Mouse (Mus musculus): ENCODE data around the gene Eif2ak2.

The Eif2ak2 gene

DNA sequence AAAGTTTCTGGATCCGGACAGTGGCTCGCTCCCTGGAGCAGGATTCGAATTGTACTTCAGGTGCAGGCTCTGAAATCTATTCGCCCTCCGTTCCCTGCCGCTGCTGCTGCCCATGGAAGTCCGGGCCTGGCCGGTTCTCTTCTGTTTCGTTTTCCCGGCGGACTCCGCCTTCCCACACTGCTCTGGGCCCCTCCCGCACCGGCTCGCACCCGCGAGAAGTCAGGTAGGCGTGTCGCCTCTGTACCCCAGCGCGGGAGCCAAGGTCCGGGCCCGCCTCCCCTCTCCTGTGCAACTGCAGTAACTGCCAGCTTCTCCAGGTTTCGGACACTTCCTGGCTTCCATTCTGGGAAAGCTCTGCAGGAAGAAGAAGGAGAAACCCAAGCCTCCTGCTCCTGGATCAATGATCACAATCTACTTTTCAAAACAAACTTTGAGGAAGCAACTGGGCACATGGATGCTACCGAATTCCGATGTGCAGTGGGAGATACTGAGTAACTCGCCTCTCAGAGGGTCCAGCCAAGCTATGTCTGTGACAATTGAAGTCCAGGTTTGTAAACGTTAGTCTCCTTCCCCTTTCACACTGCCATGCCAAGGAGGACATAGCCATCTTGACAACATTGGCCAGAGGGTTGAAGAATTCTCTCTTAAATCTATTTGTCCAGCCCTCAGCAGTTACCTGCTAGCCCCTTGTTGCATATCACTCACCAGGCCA, at the start of gene Eif2ak2:
Eif2ak2 (minus strand) TSS at position 173 of the 712 bp plus-strand sequence.
- peak; percentile 62 to 66 for DNase-seq

DNA sequence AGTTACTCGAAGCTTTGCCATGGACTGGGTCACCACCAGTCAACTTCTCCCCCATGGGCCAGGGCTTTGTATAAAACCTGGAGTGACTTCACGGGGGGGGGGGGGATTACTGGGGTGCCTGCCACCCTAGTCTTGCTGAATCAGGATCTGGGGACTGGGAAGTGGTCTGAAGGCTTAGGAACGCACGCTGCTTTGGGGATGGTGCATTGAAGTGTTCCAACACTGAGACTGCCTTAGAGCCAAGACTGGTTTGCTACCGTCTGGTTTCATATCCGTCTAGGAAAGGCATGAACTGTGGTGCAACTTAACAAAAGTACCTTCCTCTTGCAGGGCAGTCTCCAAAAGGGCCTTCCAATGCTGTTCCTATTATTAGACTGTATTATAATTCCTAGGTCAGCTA, 35.3 kb upstream of the Eif2ak2 start:
- DNase-seq: no peak

DNA sequence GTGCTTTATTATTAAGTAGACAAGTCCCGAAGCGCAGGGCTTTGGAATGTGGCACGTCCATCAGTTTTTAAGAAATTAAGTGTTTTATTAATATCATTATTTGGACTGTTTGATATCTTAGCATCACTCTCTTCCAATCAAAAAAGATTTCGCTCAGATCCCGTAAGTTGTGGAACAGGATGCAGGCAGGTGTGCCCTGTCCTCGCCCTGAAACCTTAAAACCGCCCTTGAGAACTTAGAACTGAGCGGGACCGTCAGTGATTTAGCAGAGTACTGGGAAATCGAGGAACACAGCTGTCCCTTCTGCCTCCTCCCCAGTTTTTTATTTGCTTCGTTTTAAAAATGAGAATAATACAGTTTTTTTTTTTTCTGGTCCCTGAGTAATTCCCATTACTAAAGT, 34.5 kb upstream of the Eif2ak2 start:
- DNase-seq: no peak

DNA sequence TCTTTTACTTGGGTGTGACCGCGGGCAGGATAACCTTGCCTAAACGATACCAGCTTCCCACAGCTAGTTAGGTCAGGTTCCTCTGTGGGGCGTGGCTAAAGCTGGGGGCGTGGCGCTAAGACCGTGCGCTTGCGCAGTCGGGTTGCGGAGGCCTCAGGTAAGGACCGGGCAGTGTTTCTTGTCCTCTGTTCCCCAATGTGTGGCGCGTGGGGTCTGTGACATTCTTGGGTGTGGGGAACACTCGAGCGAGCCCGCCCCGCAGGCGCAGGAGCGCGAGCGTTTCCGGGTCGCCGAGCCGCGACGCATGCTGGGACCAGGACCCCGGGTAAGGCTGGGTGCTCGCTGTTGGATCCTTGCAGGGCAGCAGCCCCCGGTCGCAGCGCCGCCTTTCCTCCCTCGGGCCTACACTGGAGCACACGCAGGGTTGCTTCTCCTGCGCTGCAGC, 34.0 kb upstream of the Eif2ak2 start, which contains the start of gene Cebpzos:
Cebpzos (plus strand) TSS at position 132 of the 445 bp plus-strand sequence.
- peak; percentile 92 to 94 for DNase-seq

DNA sequence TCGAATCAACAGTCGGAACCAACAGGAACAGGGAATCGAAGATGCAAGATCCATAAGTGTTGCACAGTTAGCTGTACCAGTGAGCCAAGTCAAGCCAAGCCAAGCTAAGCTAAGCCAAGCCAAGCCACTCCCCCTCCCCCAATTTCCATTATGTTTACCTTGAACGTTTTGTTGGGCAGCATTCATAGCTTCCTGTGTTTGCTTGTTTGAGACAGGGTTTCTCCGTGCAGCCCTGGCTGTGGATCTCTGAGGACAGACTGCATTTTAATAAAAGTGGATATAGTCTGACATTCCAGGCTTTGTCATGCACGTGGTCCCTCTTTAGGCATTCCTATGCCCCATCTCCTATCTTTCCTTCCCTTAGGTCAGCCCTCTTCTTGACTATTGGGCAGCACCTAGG, 33.4 kb upstream of the Eif2ak2 start:
- no peak for DNase-seq

DNA sequence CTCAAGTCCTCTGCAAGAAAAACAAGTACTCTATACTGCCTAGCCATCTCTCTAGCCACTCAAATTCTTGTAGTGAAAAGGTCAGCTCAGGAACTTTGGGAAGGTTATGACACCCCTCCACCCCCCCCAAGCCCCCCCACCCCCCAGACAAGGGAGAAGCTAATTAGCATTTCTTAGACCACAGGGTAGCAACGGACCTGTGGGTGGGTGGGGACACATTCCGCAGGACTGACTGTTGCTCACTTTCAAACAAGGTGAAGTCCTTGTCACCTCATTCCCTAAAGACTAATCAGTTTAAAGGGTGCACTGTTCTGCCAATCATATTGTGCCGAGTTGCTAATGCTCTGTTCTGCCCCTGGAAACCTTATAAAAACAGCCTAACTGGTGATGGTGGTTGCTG, 31.5 kb upstream of the Eif2ak2 start:
- no peak for DNase-seq

DNA sequence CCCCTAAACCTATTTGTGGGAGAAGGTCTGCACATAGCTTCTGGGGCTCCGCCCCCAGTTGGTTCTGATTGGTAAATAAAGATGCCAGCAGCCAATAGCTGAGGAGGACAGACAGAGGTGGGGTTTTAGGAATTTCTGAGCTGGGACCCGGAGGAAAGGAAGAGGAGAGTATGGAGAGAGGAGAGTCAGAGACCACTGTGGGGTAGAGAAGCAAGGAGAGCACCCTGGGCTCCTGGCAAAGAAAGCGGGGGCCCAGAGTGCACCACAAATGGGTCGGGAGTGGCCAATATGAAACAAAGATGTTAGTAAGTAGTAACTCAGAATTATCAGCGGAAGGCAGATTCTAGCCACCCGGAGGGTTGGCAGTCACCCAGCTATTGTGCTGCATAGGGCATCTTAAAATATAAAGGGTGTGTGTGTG, 30.5 kb upstream of the Eif2ak2 start:
- peak; percentile 38 to 52 for DNase-seq

DNA sequence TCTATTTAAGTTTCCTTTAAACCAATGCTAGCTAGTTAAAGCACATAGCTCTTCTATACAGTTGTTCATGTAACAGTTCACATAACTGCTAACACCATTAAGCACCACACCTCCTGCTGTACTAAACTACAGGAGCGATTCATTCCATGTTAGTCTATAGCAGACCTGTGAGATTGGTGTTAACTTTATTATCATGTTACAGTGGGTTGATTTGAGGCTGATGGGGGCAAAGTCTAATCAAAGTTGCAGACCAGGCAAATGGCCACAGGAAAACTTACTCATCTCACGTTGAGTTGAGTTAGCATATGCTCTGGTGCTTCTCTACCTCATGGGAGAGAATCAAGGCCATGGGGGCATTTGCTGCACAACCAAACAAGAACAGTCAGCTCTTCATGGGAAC, 27.0 kb upstream of the Eif2ak2 start:
- no peak for DNase-seq

DNA sequence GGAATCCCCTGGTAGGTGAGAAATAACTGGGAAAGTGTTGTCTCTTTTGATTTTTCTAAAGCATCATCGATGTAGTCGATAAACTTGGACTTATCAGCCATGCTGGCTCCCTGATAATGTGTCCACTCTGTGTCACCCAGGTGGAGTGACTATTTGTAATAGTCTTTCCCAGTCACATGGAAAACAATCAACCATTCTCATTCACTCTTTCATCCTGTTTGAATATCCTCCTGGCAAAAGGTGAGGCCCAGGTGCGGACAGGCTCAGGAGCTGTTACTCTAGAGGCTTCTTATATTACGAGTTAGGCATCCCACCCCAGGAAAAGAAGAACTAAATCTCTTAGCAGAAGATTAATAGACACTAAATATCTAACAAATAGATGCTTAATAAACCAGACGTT, 24.5 kb upstream of the Eif2ak2 start, which contains the start of gene Sult6b1:
Sult6b1 (minus strand) TSS at position 101 of the 400 bp plus-strand sequence.
- no peak for DNase-seq

DNA sequence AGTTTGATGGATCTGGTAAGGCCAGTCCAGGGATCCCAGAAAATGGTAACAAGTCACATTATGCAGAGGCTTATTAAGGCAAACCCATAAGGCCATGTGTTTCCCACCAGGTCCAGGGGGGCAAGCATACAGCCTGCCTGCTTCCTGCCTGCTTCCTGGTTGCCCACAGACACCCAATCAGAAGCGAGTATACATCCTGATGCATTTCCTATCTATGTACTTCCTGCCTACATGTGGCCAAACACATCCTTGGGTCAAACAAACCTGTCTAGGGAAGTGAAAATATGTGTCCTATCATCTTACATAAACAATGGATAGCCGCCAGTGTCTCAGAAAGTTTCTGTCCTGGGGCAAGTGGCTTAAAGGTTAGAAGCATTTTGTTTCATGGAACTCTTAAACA, 20.8 kb upstream of the Eif2ak2 start:
- DNase-seq: no peak

DNA sequence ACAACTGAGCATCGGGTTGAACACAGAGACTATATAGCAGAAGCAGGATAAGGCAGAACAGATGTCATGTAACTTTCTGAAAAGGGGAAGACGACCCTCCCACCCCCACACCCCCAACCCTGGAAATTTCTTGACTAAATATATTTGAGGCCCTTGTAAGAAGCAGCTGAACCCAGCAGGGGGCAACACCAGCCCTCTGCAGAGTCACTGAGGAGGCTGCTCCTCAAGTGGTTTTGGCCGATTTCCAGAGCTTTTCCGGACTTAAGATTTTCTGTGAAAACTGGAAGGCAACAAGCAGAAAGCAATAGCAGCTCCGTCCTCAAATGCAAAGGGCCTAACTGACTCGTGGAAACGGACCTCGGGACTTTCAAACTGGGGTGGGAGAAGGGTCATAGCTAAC, 13.0 kb upstream of the Eif2ak2 start:
- DNase-seq: no peak

DNA sequence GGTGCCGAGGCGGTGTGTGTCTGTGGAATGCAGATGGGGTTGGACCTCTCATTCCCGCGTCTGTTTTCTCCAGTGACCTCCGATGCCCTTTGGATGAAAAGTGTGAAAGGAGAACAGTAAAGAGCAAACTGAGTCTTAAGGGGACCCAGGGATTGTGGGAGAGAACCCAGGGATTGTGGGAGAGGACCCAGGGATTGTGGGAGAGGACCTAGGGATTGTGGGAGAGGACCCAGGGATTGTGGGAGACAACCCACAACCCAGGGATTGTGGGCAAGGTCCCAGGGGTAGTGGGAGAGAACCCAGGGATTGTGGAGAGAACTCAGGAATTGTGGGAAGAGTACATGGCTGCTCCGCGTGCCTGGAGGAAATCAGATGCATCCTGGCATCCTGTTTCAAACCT, 12.6 kb upstream of the Eif2ak2 start:
- DNase-seq: no peak

DNA sequence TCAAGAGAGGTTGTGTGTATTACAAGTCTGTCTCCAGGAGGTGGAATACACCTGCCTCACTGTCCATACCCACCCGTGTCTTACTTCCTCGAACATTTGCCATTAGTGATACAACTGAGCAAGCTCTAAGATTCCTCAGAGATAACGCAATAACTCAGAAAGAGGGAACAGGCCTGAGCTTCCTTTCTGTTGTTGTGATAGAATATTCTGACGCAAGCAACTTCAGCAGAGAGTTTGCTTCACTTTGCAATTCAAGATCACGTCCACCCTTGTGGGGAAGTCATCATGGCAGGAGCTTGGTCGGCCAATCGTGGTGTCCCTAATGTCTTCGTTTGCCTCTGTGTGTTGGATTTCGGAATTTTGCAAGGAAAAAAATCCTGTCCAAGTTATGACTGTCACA, 8.6 kb upstream of the Eif2ak2 start:
- DNase-seq: no peak

DNA sequence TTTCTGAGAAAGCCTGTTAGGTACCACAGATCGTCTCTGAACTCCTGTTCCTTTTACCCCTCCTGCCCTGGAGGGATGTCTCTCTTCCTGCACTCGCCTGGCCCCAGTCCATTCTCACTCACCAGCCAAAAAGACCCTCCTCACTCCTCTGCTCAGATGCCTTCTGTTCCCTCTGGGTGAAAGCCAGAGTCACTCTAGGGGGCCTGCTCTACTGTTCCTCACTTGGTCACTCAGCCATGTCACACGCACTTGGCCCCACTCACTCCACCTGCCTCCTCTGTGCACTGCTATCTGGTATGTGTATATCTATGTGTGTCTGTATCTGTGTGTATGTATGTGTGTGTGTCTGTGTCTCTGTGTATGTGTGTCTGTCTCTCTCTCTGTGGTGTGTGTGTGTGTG, 6.8 kb upstream of the Eif2ak2 start:
- peak; percentile 39 to 41 for DNase-seq

DNA sequence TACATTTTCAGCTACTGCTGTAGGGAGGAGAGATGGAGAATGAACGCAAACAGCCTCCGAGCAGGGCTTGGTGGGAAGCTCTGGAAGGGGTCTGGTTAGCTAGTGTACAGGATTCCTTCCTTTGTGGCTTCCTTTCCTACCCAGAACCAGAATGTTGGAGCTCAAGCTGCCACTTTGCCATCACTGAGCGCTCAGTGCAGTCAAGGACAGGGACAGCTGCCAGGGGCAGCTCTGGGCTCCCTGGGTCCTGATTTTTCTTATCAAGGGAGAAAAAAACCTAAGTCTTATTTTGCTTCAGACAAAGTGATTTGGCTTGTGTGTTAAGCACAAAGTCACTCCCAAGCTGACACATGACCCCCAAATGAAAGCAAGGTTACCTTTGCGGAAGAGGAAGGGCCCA, 6.2 kb upstream of the Eif2ak2 start:
- DNase-seq: peak; percentile 12 to 15

DNA sequence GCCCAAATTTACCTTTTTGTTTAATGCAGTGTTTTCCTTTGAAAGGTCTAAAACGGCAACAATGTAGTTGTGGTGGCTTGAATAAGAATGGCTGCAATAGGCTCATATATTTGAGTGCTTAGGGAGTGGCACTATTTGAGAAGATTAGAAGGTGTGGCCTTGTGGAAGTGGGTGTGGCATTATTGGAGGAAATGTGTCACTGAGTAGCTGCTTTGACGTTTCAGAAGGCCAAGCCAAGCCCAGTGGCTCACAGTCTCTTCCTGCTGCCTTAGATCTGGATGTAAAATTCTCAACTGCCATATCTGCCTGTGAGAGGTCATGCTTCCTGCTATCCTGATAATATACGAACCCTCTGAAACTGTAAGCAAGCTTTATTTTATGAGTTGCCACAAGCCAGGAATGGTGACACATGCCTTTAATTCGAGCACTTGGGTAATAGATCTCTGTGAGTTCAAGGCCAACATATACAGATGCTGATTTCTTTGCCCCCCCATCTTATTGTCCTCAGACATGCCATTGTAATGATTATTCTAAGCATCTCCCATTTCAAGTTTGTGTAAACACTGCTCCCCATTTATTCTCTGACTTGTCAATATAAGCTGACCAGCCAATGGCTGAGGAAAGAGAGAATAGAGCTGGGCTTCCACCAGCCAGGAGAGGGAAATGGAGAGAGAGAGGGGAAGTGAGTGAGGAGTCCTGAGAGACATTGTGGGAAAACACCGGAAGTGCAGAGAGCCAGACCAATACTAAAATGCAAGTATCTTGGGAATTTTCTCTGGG, 3.1 kb upstream of the Eif2ak2 start:
- DNase-seq: no peak

DNA sequence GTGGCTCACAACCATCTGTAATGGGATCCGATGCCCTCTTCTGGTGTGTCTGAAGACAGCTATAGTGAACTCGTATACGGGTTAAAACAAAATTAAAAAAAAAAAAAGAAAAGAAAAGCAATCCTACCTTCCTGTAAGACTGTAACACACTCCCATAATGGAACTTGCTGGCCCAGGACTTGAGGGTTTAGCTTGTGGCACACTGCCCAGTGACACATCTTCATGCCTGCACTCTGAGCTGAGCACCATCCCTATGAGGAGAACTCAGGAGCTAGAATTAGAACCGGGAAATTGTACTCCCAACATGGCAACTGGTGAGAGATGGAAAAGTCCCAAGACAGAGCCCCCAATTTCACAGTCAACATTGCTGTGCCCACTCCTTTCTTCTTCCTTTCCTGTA, 918 bp upstream of the Eif2ak2 start:
- DNase-seq: no peak

DNA sequence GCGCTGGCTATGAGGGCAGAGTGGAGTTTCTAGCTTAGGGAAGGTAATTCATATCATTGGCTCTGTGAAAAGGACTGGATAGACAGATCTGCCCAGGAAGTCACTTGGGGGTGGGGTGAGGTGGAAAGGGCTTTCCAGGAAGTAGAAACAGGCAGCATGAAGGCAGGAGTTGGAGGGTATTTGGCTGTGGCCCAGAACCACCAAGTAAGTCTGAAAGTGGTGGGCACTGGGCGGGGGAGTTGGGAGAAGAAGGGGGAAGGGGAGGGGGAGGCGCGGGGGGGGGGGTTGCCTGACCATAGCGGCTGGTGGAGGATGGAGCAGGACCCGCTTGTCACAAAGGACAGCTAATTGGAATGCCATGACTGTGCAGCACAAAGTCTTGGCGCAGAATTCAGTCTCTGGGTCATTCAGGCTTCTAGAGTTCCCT, 482 bp downstream of the Eif2ak2 start:
- DNase-seq: no peak

DNA sequence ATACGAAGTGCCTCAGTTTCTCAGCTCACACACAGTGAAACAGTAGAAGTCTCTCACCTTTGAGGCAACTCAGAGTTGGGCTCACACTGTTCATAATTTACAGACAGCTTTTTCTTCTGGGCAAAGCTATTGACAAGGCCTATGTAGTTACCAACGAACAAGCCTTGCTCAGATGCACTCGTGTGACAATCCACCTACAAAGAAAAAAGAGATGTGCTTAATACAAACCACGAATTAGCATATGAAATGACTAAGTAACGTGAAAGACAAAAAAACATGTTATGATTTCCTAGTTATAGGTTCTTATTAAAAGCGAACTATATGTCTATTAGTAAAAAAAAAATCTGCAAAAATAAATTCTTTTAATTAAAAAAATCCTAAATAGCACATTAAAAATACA, 8.5 kb downstream of the Eif2ak2 start:
- DNase-seq: no peak

DNA sequence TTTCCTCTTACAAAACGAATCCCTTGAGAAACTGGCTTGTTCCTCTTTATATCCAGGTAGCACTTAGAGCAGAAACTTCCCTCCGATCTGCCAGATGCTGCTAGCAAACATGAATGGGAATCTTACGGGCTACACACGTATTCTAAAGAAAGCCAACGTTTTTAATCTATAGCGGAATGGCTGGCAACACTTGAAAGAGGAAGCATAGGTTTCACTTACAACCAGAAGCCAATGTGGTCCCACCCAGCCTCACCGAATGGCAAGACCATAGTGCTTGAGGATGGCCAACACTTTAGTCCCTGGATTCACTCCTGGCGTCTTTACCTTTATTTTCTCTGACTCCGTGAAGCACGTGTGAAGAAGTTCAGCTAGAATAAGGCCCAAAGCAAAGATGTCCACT, 26.1 kb downstream of the Eif2ak2 start:
- DNase-seq: no peak

DNA sequence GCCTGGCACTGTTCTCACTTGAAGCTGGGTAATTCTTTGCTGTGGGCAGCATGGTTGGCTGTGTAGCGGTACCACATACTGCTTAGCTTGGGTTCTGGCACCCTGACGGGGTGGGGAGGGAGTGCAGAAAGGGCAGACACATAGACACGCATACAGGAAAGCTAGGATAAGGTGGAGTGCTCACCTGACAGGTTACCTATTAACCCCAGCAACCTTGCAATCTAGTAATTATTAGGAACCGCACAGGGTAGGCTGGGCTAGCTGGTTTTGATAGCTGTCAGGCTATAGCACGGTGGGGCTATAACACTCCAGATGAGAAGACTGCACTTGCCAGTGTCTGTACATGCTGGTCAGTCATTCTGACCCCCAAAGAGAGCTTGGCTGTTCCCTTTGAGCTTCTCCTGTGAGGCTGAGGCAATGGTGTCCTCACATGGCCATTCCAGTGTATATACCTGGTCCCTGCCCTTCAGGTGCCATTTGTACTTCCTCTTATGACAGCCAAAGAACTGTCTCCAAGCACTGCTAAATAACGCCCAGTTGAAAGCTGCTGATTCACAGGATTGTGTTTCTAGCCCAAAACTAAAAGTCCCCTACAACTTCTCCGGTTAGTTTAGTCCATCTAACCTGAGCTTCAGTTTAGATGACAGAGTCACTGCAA, 40.0 kb downstream of the Eif2ak2 start:
- no peak for DNase-seq

DNA sequence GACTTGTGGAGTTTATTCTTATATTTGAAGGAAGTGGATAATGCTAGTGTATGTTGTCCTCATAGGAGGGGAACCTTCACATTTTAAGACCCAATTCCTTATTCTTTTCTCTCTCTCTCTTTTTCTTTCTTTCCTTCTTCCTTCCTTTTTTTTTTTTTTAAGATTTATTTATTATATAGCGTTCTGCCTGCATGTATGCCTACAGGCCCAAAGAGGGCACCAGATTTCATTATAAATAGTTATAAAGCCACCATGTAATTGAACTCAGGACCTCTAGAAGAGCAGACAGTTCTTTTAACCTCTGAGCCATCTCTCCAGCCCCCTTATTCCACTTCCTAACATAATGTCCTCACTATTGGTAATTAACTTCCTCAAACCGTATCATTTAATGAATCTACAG, 46.3 kb downstream of the Eif2ak2 start:
- no peak for DNase-seq

All from cerebellum, postnatal 36 days (tissue).